Mouse (Mus musculus) frontal cortex, adult 2 months (tissue): ENCODE measurements at regions not wholly inside any gene's neighbourhood (a gene's known extent, or its start where the extent isn't known, plus 50 kb on each side); places are given as distances from the start of the nearest gene placed in this dataset.
A peak's percentile ranks its signal among the peaks of the same experiment; 100 is the strongest.

Source experiments
- DNase-seq, 2 experiments: peaks; one replicate each; pipeline ENCODE4 v3.0.0; 2022; ENCODE audit warnings: low spot score in 1 of 2; ENCODE audit errors: extremely low spot score in 1 of 2

DNA sequence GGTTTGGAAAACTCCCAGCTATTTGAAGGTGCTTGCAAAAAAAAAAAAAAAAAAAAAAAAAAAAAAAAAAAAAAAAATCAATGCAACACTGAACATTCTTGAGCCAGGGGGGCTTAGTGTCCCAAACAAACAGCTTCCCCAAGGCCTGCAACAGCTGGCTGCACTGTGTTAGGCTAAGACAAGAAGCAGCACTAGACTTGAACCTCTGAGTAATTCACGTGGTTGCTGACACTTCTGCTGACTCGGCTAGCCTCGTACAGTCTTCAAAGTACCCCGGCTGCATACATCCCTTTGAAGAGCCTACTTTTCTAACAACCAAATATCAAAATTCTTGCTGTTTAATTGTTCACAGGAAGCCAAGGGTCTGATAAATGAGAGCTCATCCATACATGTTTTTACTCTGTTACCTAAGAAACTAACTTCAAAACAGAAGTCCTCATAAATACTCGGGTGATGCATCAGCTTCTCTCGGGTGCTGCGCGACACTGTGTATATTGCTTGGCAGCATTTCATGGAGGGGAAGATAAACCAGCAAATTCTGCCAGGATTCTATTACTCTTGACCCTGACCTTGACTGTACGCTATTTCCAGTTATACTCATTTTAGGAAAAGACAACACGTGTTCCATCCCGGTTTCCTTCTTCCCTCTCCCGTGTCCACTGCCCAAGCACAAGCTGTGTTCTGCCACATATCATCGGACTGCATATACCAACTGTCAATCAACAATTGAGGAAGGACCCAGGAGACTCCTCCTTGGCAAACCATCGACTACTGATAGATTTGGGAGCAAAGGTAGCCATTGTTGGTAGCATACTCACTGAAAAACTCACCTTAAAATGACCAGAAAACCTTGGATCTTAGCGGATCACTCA lies 352.8 kb upstream of the Nt5c1b start:
- DNase-seq, result no peak

- DNase-seq, result no peak
Observed at GRCm38 (mm10) chr12:10035479-10035878, 334.3 kb upstream of the Nt5c1b start.

- no peak for DNase-seq
Observed at GRCm38 (mm10) chr12:10062006-10062514, 307.7 kb upstream of the Nt5c1b start.

DNA sequence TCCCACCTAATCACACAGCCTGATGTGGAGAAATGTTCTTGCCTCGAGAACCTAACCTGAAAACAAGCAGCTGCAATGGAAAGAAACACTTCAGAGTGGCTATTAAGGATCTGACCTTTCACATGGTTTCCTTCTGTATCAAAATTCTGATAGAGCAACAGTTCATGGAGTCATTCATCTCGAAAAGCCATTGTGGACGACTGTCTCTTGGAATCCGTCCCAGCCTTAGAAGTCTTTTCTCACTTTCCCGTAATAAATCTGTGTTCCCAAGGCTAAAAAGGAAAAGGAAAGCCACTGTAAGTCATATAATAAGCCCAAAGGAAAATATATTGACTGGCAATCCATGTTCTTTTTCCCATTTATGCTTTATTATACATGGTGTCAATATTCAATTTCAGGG lies 291.4 kb upstream of the Nt5c1b start:
- DNase-seq, result no peak

GRCm38 (mm10) chr12:10079482-10079881 lies 290.3 kb upstream of the Nt5c1b start:
- DNase-seq, result peak; percentile 7 to 48

GRCm38 (mm10) chr12:10112874-10113453 lies 256.8 kb upstream of the Nt5c1b start:
- DNase-seq, result no peak

DNA sequence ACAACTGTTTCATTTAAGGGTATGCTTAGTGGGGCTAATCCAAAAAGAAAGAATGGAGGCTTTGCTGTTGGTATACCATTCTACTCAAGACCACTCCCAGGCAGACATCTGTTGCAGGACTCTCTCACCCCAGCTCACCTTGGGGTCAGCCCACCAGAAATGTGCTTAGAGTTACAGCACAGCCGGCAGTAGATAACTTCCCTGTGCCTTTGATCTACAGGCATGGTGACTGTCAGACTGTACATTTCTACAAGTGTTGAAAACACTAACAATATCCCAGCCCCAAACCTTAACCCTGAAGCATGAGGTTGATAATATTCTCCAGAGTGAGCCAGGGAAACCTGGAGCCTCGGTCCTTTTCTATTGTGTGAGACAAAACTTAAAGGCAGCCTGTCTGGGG lies 247.7 kb upstream of the Nt5c1b start:
- DNase-seq, result no peak

DNA sequence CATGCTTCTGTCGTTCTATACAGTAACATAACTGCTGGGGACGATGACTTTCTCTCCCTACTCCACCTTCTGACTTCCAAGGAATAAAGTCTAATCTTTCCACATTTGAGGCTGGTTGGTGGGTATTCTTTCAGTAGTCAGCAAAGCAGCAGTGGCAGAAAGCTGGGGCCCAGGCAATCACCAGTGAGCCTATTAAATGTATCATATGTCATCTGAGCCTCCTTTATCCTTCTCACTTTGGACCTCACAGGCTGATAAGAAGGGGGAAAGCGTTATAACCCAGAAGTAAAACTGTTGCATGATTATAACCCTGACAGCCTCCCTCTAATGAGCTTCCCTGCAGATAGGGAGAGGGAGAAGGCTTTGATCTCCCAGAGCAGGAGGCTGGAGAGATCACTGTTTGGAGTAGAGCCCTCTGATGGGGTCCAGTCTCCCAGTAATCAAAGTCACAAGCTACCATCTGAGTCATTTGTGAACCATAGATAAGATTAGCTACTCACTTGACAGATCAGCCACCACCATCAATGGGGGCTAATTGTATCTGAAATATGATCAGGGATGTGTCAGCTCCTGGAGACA lies 241.7 kb upstream of the Nt5c1b start:
- DNase-seq, result no peak

DNA sequence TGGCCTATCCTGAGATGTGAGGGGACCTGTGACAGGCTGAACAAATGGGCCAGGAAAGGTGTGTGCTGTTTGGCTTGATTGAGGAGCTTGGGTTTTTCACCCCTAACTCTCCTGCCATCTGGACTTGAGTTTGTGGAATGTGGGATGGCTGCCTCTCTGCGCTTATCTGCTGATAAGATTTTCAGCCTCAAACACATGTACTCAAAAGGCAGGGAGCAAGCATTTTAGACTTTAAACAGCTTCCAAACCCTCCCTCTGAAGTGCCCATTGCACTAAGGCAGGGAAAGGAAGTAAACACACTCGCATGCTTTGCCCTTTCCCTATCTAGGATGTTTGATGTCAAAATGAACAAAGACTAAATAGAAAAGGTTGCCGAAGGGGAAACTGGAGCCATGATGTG lies 235.6 kb upstream of the Nt5c1b start:
- DNase-seq, result no peak

- no peak for DNase-seq
Observed at GRCm38 (mm10) chr12:10135915-10136314, 233.9 kb upstream of the Nt5c1b start.

GRCm38 (mm10) chr12:10140131-10140530 lies 229.6 kb upstream of the Nt5c1b start:
- no peak for DNase-seq

GRCm38 (mm10) chr12:10160837-10161236 lies 208.9 kb upstream of the Nt5c1b start:
- peak; percentile 1 to 15 for DNase-seq

GRCm38 (mm10) chr12:10168042-10168441 lies 201.7 kb upstream of the Nt5c1b start:
- no peak for DNase-seq

- DNase-seq, result peak; percentile 20 to 58
Observed at GRCm38 (mm10) chr12:10168581-10168980, 201.2 kb upstream of the Nt5c1b start.

GRCm38 (mm10) chr12:10178718-10179117 lies 191.1 kb upstream of the Nt5c1b start:
- no peak for DNase-seq

DNA sequence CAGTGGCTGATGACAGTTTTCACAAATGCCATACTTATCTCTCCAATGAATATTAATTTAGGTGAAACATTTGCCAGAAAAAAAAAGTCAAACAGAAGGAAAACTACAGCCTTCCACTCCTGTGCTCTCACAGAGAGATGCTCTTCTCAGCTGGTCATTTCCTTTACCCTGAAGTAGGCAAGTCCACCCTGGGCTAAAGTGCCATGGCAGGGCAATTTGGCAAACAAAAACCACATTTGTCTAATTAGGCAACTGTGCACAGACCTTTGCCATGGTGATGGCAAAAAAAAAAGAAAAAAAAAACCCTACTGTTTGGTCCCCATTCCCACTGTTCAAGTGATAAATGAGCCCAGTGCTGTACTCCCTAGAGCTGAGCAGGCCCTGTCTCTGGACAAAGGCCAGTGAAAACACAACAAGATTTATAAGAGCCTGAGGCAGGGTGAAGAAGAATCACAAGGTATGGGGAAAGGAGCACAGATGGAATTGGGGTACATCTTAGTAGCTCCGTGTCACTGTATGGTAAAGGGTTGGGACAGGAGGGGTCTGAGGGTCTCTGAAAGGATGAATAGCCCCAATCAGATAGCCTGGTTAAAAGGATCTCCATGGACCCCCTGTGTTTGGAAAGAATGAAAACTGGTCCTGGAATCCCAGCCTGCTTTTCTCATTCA lies 190.5 kb upstream of the Nt5c1b start:
- no peak for DNase-seq

DNA sequence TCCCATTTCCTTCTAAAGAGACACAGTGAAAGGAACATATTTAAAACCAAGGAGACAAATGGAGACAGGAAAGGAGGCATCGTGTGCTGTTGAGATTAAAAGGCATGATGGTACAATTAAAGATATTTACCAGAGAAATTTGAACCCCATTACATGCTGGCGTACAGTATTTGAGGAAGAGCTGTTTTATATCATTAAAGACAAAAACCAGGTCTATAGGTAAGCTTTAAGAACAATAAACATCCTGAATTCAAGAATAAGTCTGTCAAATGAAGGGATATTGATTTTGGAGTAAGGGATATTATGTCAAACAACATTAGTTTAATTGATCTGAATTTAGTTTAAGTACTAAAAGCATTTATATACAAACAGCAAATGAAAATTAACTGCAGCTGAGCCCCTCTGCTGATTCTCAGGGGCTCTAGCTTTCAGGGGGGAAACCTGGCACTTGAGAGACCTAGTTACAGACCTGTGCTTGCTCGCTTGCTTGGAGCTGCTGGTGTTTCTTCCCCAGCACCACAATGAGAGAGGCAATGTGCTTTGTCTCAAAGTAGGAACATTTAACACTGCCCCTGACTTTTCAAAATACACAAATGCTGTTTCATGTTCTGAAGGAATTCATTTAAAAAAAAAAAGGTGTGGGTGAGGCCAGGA lies 189.8 kb upstream of the Nt5c1b start:
- no peak for DNase-seq

DNA sequence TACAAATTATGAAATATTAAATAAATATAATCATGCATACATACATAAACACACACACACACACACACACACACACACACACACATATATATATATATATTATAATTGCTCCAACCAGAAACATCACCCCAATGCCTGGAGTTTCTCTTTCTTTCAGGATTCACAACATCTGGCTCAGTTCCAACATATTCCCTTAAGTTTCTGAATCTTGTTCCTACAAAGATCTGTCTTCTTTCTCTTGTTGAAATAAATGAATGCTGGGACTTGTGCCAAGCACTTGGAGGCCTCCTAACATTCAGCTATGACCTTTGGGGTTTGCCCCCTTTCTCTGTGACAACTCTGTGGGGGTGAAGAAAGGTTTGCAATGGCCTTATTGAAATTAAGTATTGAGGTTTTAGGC lies 187.2 kb upstream of the Nt5c1b start:
- no peak for DNase-seq

DNA sequence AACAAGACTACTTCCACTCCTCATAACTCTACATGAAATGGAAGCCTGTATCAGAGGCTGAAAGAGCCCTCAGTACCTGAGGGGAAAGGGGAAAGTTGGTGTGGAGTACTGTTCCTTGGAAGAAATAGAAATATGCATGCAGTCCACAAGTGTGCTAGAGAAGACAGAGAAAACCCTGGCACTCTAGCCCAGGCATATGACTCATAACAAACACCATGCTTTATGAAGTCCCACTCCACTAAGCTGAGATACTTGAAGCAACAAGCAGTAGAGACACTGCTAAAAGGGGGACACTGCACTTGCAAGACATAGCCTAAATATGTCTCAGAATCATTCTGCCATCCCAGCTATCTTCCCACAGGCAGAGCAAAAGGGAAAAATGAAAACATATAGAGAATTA lies 183.2 kb upstream of the Nt5c1b start:
- DNase-seq, result peak in 1 of 2 experiments; percentile 7

DNA sequence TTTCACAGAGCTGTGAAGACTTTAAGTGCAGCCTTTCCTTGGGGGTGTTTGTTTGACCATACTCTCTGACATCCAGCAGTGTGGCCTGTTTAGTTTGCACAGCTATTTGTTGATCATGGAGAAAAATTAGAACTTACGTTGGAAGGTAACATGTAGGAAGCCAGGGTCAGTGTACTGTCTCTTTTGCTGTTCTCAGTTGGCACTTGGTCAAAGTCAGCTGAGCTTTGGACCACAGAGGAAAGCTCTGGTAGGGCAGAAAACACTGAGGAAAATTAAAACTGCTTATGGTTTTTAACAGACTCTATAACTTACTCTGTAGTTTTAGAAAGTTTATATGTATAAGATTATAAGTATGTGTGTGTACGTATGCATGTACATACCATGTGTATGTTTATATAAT lies 180.0 kb upstream of the Nt5c1b start:
- no peak for DNase-seq
